Mouse (Mus musculus) E14TG2a.4 (cell line): ENCODE data around the gene Marveld1.

Experiments used
- CTCF ChIP-seq: conservative IDR thresholded peaks from 2 replicates; pipeline ENCODE4 v1.5.1; 2014; ENCODE audit warnings: low read length
- POU5F1 ChIP-seq: IDR thresholded peaks from 2 replicates; pipeline ENCODE4 v1.6.1; 2014; ENCODE audit warnings: low read length, borderline replicate concordance

GRCm38 (mm10) chr19:42136126-42136525, 11.1 kb upstream of the Marveld1 start:
- no peak for TF ChIP-seq CTCF
- peak; percentile 41; the same call in 1 of the 2 replicates for TF ChIP-seq POU5F1
